Mouse (Mus musculus): ENCODE results near the gene Cfap161. TPM values are rescaled to one million over a fixed set of nuclear protein-coding genes. Genes with fewer than 3 reads are reported as not detected.

Gene Cfap161
- polyA plus RNA-seq, 1 experiment from 2014 or later, result 0.13 TPM

- Histone ChIP-seq H3K36me3 (ENCODE audit: control insufficient read depth, insufficient read depth, low read length) (no peaks in the 10 kb centered on the region), H3K9ac (ENCODE audit: low read length) (no peak overlapping the region), H3K4me3 (ENCODE audit: low read depth, low read length) (no peak overlapping the region), H3K27me3 (ENCODE audit: control insufficient read depth, insufficient read depth, low read length) (no peaks in the 10 kb centered on the region), H3K4me2 (replicated peaks; ENCODE audit: low read depth) (peak overlapping the region; percentile 42; the same call in 1 of the 2 replicates), H3K27ac (replicated peaks) (peak overlapping the region; percentile 78), H3K4me1 (replicated peaks; ENCODE audit: control insufficient read depth, insufficient read depth) (0 out of 2 replicates have a peak, but pooled peaks cover 2% of the 10 kb centered on the region), H3K9me3 (ENCODE audit: control insufficient read depth, low read length) (no peaks in the 10 kb centered on the region)
- DNase-seq (ENCODE audit: low spot score) (no peak), ATAC-seq (ENCODE audit: low FRiP score, low TSS enrichment) (no peak)
- TF ChIP-seq EP300 (optimal IDR thresholded peaks at IDR 0.05), result no peak
- TF ChIP-seq CTCF (IDR thresholded peaks at IDR 0.05; ENCODE audit: low read depth), result no peak
- 82% methylated on average over 4 of the region's 4 CpGs for WGBS
These were observed 50.4 kb downstream of the Cfap161 start for GRCm38 (mm10) chr7:83744250-83744649.

- H3K4me1 ChIP-seq (replicated peaks; ENCODE audit: control insufficient read depth, insufficient read depth), result peaks cover 4% of the 10 kb centered on the region; the same call in 1 of the 2 replicates
- H3K27ac ChIP-seq (replicated peaks), result no peak overlapping the region
- TF ChIP-seq CTCF (IDR thresholded peaks at IDR 0.05; ENCODE audit: low read depth) (no peak), EP300 (optimal IDR thresholded peaks at IDR 0.05) (no peak)
- H3K27me3 ChIP-seq (ENCODE audit: control insufficient read depth, insufficient read depth, low read length), result no peaks in the 10 kb centered on the region
- H3K36me3 ChIP-seq (ENCODE audit: control insufficient read depth, insufficient read depth, low read length), result no peaks in the 10 kb centered on the region
- no peak overlapping the region for H3K4me2 ChIP-seq (replicated peaks; ENCODE audit: low read depth)
- no peak overlapping the region for H3K9ac ChIP-seq (ENCODE audit: low read length)
- ATAC-seq (ENCODE audit: low FRiP score, low TSS enrichment), result no peak
- no peak overlapping the region for H3K4me3 ChIP-seq (ENCODE audit: low read depth, low read length)
- DNase-seq (ENCODE audit: low spot score), result no peak
- no peaks in the 10 kb centered on the region for H3K9me3 ChIP-seq (ENCODE audit: control insufficient read depth, low read length)
- 40% methylated on average over 3 of the region's 3 CpGs for WGBS
These were observed 52.0 kb downstream of the Cfap161 start for GRCm38 (mm10) chr7:83742690-83743089.

- Histone ChIP-seq H3K27ac (replicated peaks) (no peak overlapping the region), H3K27me3 (ENCODE audit: control insufficient read depth, insufficient read depth, low read length) (no peaks in the 10 kb centered on the region), H3K4me3 (ENCODE audit: low read depth, low read length) (no peak overlapping the region), H3K4me1 (replicated peaks; ENCODE audit: control insufficient read depth, insufficient read depth) (peaks cover 4% of the 10 kb centered on the region; the same call in 1 of the 2 replicates), H3K9ac (ENCODE audit: low read length) (no peak overlapping the region), H3K4me2 (replicated peaks; ENCODE audit: low read depth) (no peak overlapping the region), H3K9me3 (ENCODE audit: control insufficient read depth, low read length) (no peaks in the 10 kb centered on the region), H3K36me3 (ENCODE audit: control insufficient read depth, insufficient read depth, low read length) (no peaks in the 10 kb centered on the region)
- WGBS, result 71% methylated on average over 2 of the region's 2 CpGs
- no peak for ATAC-seq (ENCODE audit: low FRiP score, low TSS enrichment)
- no peak for DNase-seq (ENCODE audit: low spot score)
- TF ChIP-seq EP300 (optimal IDR thresholded peaks at IDR 0.05), result no peak
- TF ChIP-seq CTCF (IDR thresholded peaks at IDR 0.05; ENCODE audit: low read depth), result no peak
These were observed 52.7 kb downstream of the Cfap161 start for GRCm38 (mm10) chr7:83742026-83742425.

GRCm38 (mm10) chr7:83739680-83740310 is 54.9 kb downstream of the Cfap161 start:
- whole genome bisulfite sequencing, result 58% methylated on average over 7 of the region's 7 CpGs
- Histone ChIP-seq H3K27me3 (ENCODE audit: control insufficient read depth, insufficient read depth, low read length) (no peaks in the 10 kb centered on the region), H3K4me3 (ENCODE audit: low read depth, low read length) (no peak overlapping the region), H3K9me3 (ENCODE audit: control insufficient read depth, low read length) (no peaks in the 10 kb centered on the region), H3K4me1 (replicated peaks; ENCODE audit: control insufficient read depth, insufficient read depth) (peaks cover 2% of the 10 kb centered on the region; the same call in 1 of the 2 replicates), H3K27ac (replicated peaks) (0 out of 2 replicates have a peak overlapping the region, but pooled peaks have one; percentile 45), H3K36me3 (ENCODE audit: control insufficient read depth, insufficient read depth, low read length) (no peaks in the 10 kb centered on the region), H3K9ac (ENCODE audit: low read length) (no peak overlapping the region), H3K4me2 (replicated peaks; ENCODE audit: low read depth) (no peak overlapping the region)
- TF ChIP-seq EP300 (optimal IDR thresholded peaks at IDR 0.05), result no peak
- ATAC-seq (ENCODE audit: low FRiP score, low TSS enrichment) (no peak), DNase-seq (ENCODE audit: low spot score) (no peak)

GRCm38 (mm10) chr7:83738623-83739462 is 55.8 kb downstream of the Cfap161 start:
- ATAC-seq (ENCODE audit: low FRiP score, low TSS enrichment) (peak; percentile 27; the same call in 1 of the 2 replicates), DNase-seq (ENCODE audit: low spot score) (no peak)
- Histone ChIP-seq H3K9ac (ENCODE audit: low read length) (no peak overlapping the region), H3K9me3 (ENCODE audit: control insufficient read depth, low read length) (no peaks in the 10 kb centered on the region), H3K27ac (replicated peaks) (no peak overlapping the region), H3K36me3 (ENCODE audit: control insufficient read depth, insufficient read depth, low read length) (no peaks in the 10 kb centered on the region), H3K4me2 (replicated peaks; ENCODE audit: low read depth) (no peak overlapping the region), H3K27me3 (ENCODE audit: control insufficient read depth, insufficient read depth, low read length) (no peaks in the 10 kb centered on the region), H3K4me1 (replicated peaks; ENCODE audit: control insufficient read depth, insufficient read depth) (peaks cover 2% of the 10 kb centered on the region; the same call in 1 of the 2 replicates), H3K4me3 (ENCODE audit: low read depth, low read length) (no peak overlapping the region)
- WGBS, result 53% methylated on average over 10 of the region's 10 CpGs
- no peak for TF ChIP-seq CTCF (IDR thresholded peaks at IDR 0.05; ENCODE audit: low read depth)
- TF ChIP-seq EP300 (optimal IDR thresholded peaks at IDR 0.05), result no peak
